13 mouse cellular contexts compared by ENCODE assay signal in genomic region chr5:92843850-92844785, GRCm38 (mm10).
DNase-seq lines count a peak whose midpoint lies in the region; ATAC-seq and TF ChIP-seq lines count a peak whose summit lies in the region.
"Had no signal": no experiment of that assay in that cellular context is flagged by ENCODE, and none has a peak within 500 bp of the region (broad histone marks: within the 10 kb centered on the region; RNA-seq: fewer than 3 reads in every experiment).

No protein-coding gene starts in this region.

- H3K4me3 ChIP-seq in heart, embryonic 10.5 days: no peak overlapping the region
- H3K4me3 ChIP-seq in forebrain, postnatal 0 days (ENCODE audit: low read depth, low read length): no peak overlapping the region
- no peak overlapping the region for H3K4me3 ChIP-seq in midbrain, embryonic 12.5 days
- H3K4me3 ChIP-seq: liver, embryonic 13.5 days; megakaryocyte, embryonic 14.5 days had no signal

- H3K4me1 ChIP-seq in heart, embryonic 10.5 days: peaks cover 31% of the 10 kb centered on the region
- no peaks in the 10 kb centered on the region for H3K4me1 ChIP-seq in forebrain, postnatal 0 days (ENCODE audit: insufficient read depth)
- peaks cover 22% of the 10 kb centered on the region for H3K4me1 ChIP-seq in midbrain, embryonic 12.5 days

- in situ Hi-C loops in Patski (cut with MboI; ENCODE audit: low pct_unique_long_range_greater_than_20kb): no loop called here

- H3K9ac ChIP-seq in forebrain, postnatal 0 days: no peak overlapping the region
- H3K9ac ChIP-seq in midbrain, embryonic 12.5 days (replicated peaks): no peak overlapping the region
- H3K9ac ChIP-seq: liver, embryonic 13.5 days had no signal

- WGBS in heart, embryonic 10.5 days: 74% methylated on average over 20 of the region's 20 CpGs
- 33% methylated on average over 20 of the region's 20 CpGs for WGBS in forebrain, postnatal 0 days
- WGBS in midbrain, embryonic 12.5 days: 43% methylated on average over 20 of the region's 20 CpGs

- H3K9me3 ChIP-seq in heart, embryonic 10.5 days: no peaks in the 10 kb centered on the region
- no peaks in the 10 kb centered on the region for H3K9me3 ChIP-seq in forebrain, postnatal 0 days (ENCODE audit: low read length)
- no peaks in the 10 kb centered on the region for H3K9me3 ChIP-seq in midbrain, embryonic 12.5 days
- H3K9me3 ChIP-seq: liver, embryonic 13.5 days; megakaryocyte, embryonic 14.5 days had no signal

- CTCF ChIA-PET in Patski (lab: Charles Lee): interaction anchor here (0.7 to 1.8 kb wide), 8 partner anchors 9 to 58 kb away, joined by 3 to 6 read pairs (median 3); no protein-coding TSS in a partner anchor

- TF ChIP-seq CTCF in Patski (IDR thresholded peaks at IDR 0.05): no peak
- TF ChIP-seq CTCF in forebrain, postnatal 0 days (IDR thresholded peaks at IDR 0.05; ENCODE audit: low read depth): no peak

- H3K36me3 ChIP-seq in heart, embryonic 10.5 days: no peaks in the 10 kb centered on the region
- no peaks in the 10 kb centered on the region for H3K36me3 ChIP-seq in forebrain, postnatal 0 days (ENCODE audit: insufficient read depth)
- no peaks in the 10 kb centered on the region for H3K36me3 ChIP-seq in midbrain, embryonic 12.5 days
- H3K36me3 ChIP-seq: liver, embryonic 13.5 days had no signal

- ATAC-seq in Patski: peak; percentile 45
- ATAC-seq in forebrain, postnatal 0 days: peak; percentile 78
- peak; percentile 75 for ATAC-seq in midbrain, embryonic 12.5 days (ENCODE audit: low FRiP score, low read depth)

- H3K27me3 ChIP-seq in heart, embryonic 10.5 days (ENCODE audit: insufficient read depth, poor library complexity, severe bottlenecking): no peaks in the 10 kb centered on the region
- no peaks in the 10 kb centered on the region for H3K27me3 ChIP-seq in Patski
- no peaks in the 10 kb centered on the region for H3K27me3 ChIP-seq in forebrain, postnatal 0 days (ENCODE audit: insufficient read depth, low read length)
- H3K27me3 ChIP-seq in midbrain, embryonic 12.5 days: no peaks in the 10 kb centered on the region
- H3K27me3 ChIP-seq: liver, embryonic 13.5 days; megakaryocyte, embryonic 14.5 days had no signal

- POLR2A ChIA-PET in Patski (lab: Charles Lee): interaction anchor here (0.6 to 4.5 kb wide), 5 partner anchors 8 to 99 kb away, joined by 3 to 37 read pairs (median 5); no protein-coding TSS in a partner anchor

- H3K4me2 ChIP-seq in forebrain, postnatal 0 days (ENCODE audit: low read depth): no peak overlapping the region
- peak overlapping the region; percentile 22; the same call in 1 of the 2 replicates for H3K4me2 ChIP-seq in midbrain, embryonic 12.5 days (replicated peaks)
- H3K4me2 ChIP-seq: liver, embryonic 13.5 days had no signal

- DNase-seq in heart, embryonic 10.5 days (ENCODE audit: low spot score): no peak
- no peak for DNase-seq in heart, adult 8-10 months (ENCODE audit: low spot score)
- no peak for DNase-seq in Patski (ENCODE audit: low read depth, low spot score)
- DNase-seq in forebrain, postnatal 0 days: peak; percentile 52
- no peak for DNase-seq in spleen, postnatal 14 days (ENCODE audit: low spot score in 2 of 2)
- no peak for DNase-seq in testis, postnatal 10 days (ENCODE audit: low spot score)
- DNase-seq in lung, postnatal 36 days: no peak
- DNase-seq: adrenal gland, postnatal 10 days; cerebellum, adult 11-12 months; heart, postnatal 14 days; liver, embryonic 13.5 days had no signal

- H3K27ac ChIP-seq in heart, embryonic 10.5 days: peak overlapping the region; percentile 52; the same call in 1 of the 2 replicates
- no peak overlapping the region for H3K27ac ChIP-seq in forebrain, postnatal 0 days (ENCODE audit: low read depth, low read length)
- peak overlapping the region; percentile 58 for H3K27ac ChIP-seq in midbrain, embryonic 12.5 days (replicated peaks)
- H3K27ac ChIP-seq: liver, embryonic 13.5 days had no signal
